Mouse (Mus musculus): Measurements from ENCODE around the gene Itga7. TPM values are rescaled to one million over a fixed set of nuclear protein-coding genes. Genes with fewer than 3 reads are reported as not detected.

The Itga7 gene
- polyA plus RNA-seq, 1 experiment = 1.9 TPM

DNA sequence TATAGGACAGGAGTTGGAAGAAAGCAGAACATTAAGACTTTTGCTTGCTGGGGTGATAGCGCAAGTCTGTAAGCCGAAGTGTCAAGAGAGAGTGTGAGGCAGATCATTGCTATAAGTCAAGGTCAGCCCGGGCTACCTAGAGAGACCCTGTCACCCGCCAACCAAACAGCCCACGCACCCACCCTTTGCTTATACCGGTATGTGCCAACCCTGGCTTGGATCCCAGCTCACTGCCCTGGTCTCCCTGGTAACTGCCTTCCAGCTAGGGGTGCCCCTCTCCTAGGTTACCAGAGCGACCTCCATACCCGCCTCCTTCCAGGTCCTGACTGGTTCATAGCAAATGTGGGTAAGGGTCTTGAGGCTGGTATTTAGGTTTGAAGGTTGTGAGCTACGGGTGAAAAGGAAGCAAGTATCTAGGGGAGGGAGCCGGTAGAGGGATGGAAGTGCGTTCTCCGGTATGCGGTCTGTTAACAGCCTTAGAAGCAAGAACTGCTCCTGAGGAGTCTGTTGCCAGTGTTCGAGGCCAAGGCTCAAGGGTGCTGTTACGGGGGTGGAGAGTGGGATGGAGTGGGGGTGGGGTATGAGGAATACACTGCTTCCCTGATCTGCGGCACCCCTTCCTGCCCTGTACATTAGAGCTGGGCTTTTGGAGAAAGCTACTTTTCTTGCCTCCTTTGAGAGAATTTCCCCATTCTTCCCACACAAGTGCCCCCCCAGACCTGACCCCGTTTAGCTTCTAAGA lies 37.5 kb upstream of the Itga7 start:
- Histone ChIP-seq H3K27ac (ENCODE audit: control insufficient read depth, insufficient read depth, low read depth, low read length, poor library complexity) (no peak overlapping the region), H3K4me3 (replicated peaks; ENCODE audit: control insufficient read depth, low read depth, low read length) (no peak overlapping the region), H3K4me1 (ENCODE audit: control insufficient read depth, insufficient read depth, low read length) (no peaks in the 10 kb centered on the region; the same call in 1 of the 2 replicates)
- WGBS = 7% methylated on average over 17 of the region's 17 CpGs
- TF ChIP-seq CTCF (IDR thresholded peaks at IDR 0.05; ENCODE audit: control insufficient read depth, insufficient read depth, low read length) (no peak), POLR2A (IDR thresholded peaks at IDR 0.05; ENCODE audit: borderline replicate concordance, control insufficient read depth, low read depth, low read length) (no peak)

DNA sequence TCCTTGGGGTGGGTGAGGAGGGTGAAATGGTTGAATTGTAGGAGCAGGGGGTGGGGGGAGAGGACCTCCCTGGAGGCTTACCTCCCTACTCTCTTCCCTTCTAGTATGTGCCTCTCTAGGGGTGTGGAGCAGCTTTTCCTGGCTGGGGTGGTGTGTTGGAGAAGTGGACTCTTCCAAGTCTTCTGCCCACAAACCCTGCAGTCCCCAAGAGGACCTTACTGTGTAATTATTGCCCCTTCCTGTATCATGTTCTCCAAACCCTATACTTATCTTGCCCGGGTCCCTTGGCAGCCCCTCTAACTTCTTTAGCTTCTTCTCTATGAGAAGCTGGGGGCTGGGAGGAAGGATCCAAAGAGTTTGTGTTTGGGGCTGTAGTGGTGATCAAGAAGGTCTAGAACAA lies 36.8 kb upstream of the Itga7 start:
- no peak for TF ChIP-seq POLR2A (IDR thresholded peaks at IDR 0.05; ENCODE audit: borderline replicate concordance, control insufficient read depth, low read depth, low read length)
- no peak for TF ChIP-seq CTCF (IDR thresholded peaks at IDR 0.05; ENCODE audit: control insufficient read depth, insufficient read depth, low read length)
- Histone ChIP-seq H3K27ac (ENCODE audit: control insufficient read depth, insufficient read depth, low read depth, low read length, poor library complexity) (no peak overlapping the region), H3K4me1 (ENCODE audit: control insufficient read depth, insufficient read depth, low read length) (no peaks in the 10 kb centered on the region; the same call in none of the 2 replicates), H3K4me3 (replicated peaks; ENCODE audit: control insufficient read depth, low read depth, low read length) (no peak overlapping the region)
- WGBS = 18% methylated on average over 1 of the region's 1 CpGs

- TF ChIP-seq POLR2A (IDR thresholded peaks at IDR 0.05; ENCODE audit: borderline replicate concordance, control insufficient read depth, low read depth, low read length) (no peak), CTCF (IDR thresholded peaks at IDR 0.05; ENCODE audit: control insufficient read depth, insufficient read depth, low read length) (no peak)
- 31% methylated on average over 1 of the region's 1 CpGs for WGBS
- Histone ChIP-seq H3K27ac (ENCODE audit: control insufficient read depth, insufficient read depth, low read depth, low read length, poor library complexity) (no peak overlapping the region), H3K4me3 (replicated peaks; ENCODE audit: control insufficient read depth, low read depth, low read length) (no peak overlapping the region), H3K4me1 (ENCODE audit: control insufficient read depth, insufficient read depth, low read length) (peaks cover under 1% of the 10 kb centered on the region)
Observed at GRCm38 (mm10) chr10:128897501-128897900, 36.1 kb upstream of the Itga7 start.

DNA sequence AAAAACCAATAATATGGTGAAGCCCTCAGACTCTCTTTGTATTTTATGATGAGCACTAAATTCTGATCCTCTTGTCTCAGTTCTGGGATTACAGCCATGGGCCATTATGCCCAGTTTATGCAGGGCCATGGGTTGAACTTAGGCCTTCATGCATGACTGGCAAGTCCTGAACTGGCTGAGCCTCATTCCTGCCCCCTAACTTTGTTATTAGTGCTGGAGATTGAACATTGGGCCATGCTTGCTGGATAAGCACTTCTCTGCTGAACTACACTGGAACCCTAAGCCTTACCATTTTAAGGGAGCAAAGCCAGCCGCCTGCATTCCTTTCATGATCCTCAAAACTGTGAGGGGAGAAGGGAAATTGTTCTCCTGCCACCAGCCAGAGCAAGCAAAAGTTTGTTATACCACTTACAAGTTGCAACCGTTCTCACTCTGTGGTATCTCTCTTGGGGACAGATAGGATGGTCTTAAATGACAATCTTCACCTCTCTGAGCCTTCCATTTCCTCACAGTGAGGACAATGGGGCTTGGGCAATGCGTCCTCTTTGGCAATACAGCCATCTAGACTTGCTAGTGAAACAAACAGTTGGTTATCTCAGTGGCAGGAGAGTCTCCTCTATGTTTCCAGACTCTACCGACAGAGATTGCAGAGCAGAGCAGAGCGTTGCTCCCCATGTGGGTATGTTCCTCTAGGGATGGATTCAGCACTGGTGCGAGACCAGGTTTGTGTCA lies 33.7 kb upstream of the Itga7 start:
- H3K4me3 ChIP-seq (replicated peaks; ENCODE audit: control insufficient read depth, low read depth, low read length) = peak overlapping the region; percentile 61
- WGBS = 44% methylated on average over 6 of the region's 6 CpGs
- H3K4me1 ChIP-seq (ENCODE audit: control insufficient read depth, insufficient read depth, low read length) = peaks cover 3% of the 10 kb centered on the region
- H3K27ac ChIP-seq (ENCODE audit: control insufficient read depth, insufficient read depth, low read depth, low read length, poor library complexity) = peak overlapping the region; percentile 77
- TF ChIP-seq POLR2A (IDR thresholded peaks at IDR 0.05; ENCODE audit: borderline replicate concordance, control insufficient read depth, low read depth, low read length) (no peak), CTCF (IDR thresholded peaks at IDR 0.05; ENCODE audit: control insufficient read depth, insufficient read depth, low read length) (no peak)

GRCm38 (mm10) chr10:128900698-128901097 lies 32.9 kb upstream of the Itga7 start, which contains the start of gene Cd63:
Gene Cd63, plus strand, starts transcription at chr10:128900989.
- H3K4me3 ChIP-seq (replicated peaks; ENCODE audit: control insufficient read depth, low read depth, low read length) = peak within 1 kb of the TSS; percentile 61
- peaks cover 3% of the 10 kb centered on the region for H3K4me1 ChIP-seq (ENCODE audit: control insufficient read depth, insufficient read depth, low read length)
- WGBS = 68% methylated on average over 3 of the region's 3 CpGs
- H3K27ac ChIP-seq (ENCODE audit: control insufficient read depth, insufficient read depth, low read depth, low read length, poor library complexity) = peak within 1 kb of the TSS; percentile 77
- TF ChIP-seq POLR2A (IDR thresholded peaks at IDR 0.05; ENCODE audit: borderline replicate concordance, control insufficient read depth, low read depth, low read length) = no peak
- TF ChIP-seq CTCF (IDR thresholded peaks at IDR 0.05; ENCODE audit: control insufficient read depth, insufficient read depth, low read length) = no peak

DNA sequence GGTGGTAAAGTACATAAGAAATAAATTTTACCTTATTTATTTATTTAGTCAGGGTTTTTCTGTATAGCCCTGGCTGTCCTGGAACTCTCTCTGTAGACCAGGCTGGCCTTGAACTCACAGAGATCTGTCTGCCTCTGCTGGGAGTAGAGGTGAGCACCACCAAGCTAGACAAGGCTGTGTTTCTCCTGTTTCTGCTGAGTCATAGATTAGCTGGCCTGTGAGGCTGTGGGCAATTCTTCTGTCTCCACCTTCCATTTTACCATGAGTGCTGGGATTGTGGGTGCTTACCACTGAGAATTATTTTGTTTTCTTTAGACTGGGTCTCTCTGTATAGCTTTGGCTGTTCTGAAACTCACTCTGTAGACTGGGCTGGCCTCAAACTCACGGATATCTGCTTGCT lies 32.2 kb upstream of the Itga7 start:
- no peak overlapping the region for H3K4me3 ChIP-seq (replicated peaks; ENCODE audit: control insufficient read depth, low read depth, low read length)
- 24% methylated on average over 1 of the region's 1 CpGs for WGBS
- H3K27ac ChIP-seq (ENCODE audit: control insufficient read depth, insufficient read depth, low read depth, low read length, poor library complexity) = peak overlapping the region; percentile 14; the same call in 1 of the 2 replicates
- TF ChIP-seq POLR2A (IDR thresholded peaks at IDR 0.05; ENCODE audit: borderline replicate concordance, control insufficient read depth, low read depth, low read length) (no peak), CTCF (IDR thresholded peaks at IDR 0.05; ENCODE audit: control insufficient read depth, insufficient read depth, low read length) (no peak)
- H3K4me1 ChIP-seq (ENCODE audit: control insufficient read depth, insufficient read depth, low read length) = peaks cover 3% of the 10 kb centered on the region

- peak overlapping the region; percentile 27; the same call in 1 of the 2 replicates for H3K27ac ChIP-seq (ENCODE audit: control insufficient read depth, insufficient read depth, low read depth, low read length, poor library complexity)
- H3K4me3 ChIP-seq (replicated peaks; ENCODE audit: control insufficient read depth, low read depth, low read length) = no peak overlapping the region
- WGBS = 0% methylated on average over 3 of the region's 3 CpGs
- peaks cover 3% of the 10 kb centered on the region for H3K4me1 ChIP-seq (ENCODE audit: control insufficient read depth, insufficient read depth, low read length)
- TF ChIP-seq POLR2A (IDR thresholded peaks at IDR 0.05; ENCODE audit: borderline replicate concordance, control insufficient read depth, low read depth, low read length) (no peak), CTCF (IDR thresholded peaks at IDR 0.05; ENCODE audit: control insufficient read depth, insufficient read depth, low read length) (no peak)
Observed at GRCm38 (mm10) chr10:128902409-128902988, 31.1 kb upstream of the Itga7 start.

DNA sequence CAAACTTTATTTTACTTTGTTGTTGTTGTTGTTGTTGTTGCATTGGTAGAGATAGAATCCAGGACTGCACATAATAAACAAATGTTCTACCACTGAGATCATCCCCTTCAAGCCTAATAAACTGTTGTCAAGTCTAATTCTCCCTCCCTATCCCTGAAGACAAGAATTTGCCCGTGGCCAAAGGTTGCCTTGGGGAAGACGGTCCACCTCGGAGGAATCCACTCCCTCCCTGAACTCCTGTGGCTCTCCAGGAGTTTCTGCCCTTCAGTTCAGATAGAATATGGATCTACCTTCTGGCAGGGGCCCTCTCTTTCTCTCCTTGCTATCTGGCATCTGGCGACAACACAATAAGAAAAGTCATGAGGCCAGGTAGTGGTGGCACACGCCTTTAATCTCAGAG lies 28.8 kb upstream of the Itga7 start:
- H3K4me1 ChIP-seq (ENCODE audit: control insufficient read depth, insufficient read depth, low read length) = peaks cover 3% of the 10 kb centered on the region
- TF ChIP-seq POLR2A (IDR thresholded peaks at IDR 0.05; ENCODE audit: borderline replicate concordance, control insufficient read depth, low read depth, low read length) (no peak), CTCF (IDR thresholded peaks at IDR 0.05; ENCODE audit: control insufficient read depth, insufficient read depth, low read length) (no peak)
- H3K4me3 ChIP-seq (replicated peaks; ENCODE audit: control insufficient read depth, low read depth, low read length) = no peak overlapping the region
- 72% methylated on average over 5 of the region's 5 CpGs for WGBS
- no peak overlapping the region for H3K27ac ChIP-seq (ENCODE audit: control insufficient read depth, insufficient read depth, low read depth, low read length, poor library complexity)
